Mouse (Mus musculus): ENCODE results near the gene Dzank1. TPM values are rescaled to one million over a fixed set of nuclear protein-coding genes. Genes with fewer than 3 reads are reported as not detected.

Gene Dzank1
- 1.2 and 1.4 TPM in 2 replicates for polyA plus RNA-seq (2015; fragmentation: Nextera tagmentation; extraction: Ambion mirVana)

GRCm38 (mm10) chr2:144526981-144527820 lies at the start of gene Dzank1, which contains the start of gene Polr3f:
Gene Dzank1, minus strand, starts transcription at chr2:144527414.
Gene Polr3f, plus strand, starts transcription at chr2:144527718.
- WGBS = under 1% methylated on average over 54 of the region's 56 CpGs
- Histone ChIP-seq H3K4me2 (replicated peaks; ENCODE audit: low read depth, low read length) (peak within 1 kb of the TSS; percentile 78), H3K4me3 (ENCODE audit: low read length) (peak within 1 kb of the TSS; percentile 86), H3K36me3 (ENCODE audit: insufficient read depth, low read length) (peaks cover 6% of the 10 kb centered on the region), H3K9me3 (ENCODE audit: low read length) (no peaks in the 10 kb centered on the region), H3K9ac (replicated peaks; ENCODE audit: low read length) (peak within 1 kb of the TSS; percentile 88), H3K4me1 (ENCODE audit: insufficient read depth, low read length) (peaks cover 16% of the 10 kb centered on the region), H3K27me3 (ENCODE audit: insufficient read depth, low read length) (no peaks in the 10 kb centered on the region), H3K27ac (ENCODE audit: low read length) (peak within 1 kb of the TSS; percentile 93)
- ATAC-seq (ENCODE audit: low FRiP score, low TSS enrichment) = peak; percentile 99

GRCm38 (mm10) chr2:144555820-144556552 lies 28.8 kb upstream of the Dzank1 start, which contains the start of gene Sec23b:
Gene Sec23b, plus strand, starts transcription at chr2:144556229.
- H3K9ac ChIP-seq (replicated peaks; ENCODE audit: low read length) = peak within 1 kb of the TSS; percentile 86
- peaks cover 9% of the 10 kb centered on the region for H3K36me3 ChIP-seq (ENCODE audit: insufficient read depth, low read length)
- H3K27me3 ChIP-seq (ENCODE audit: insufficient read depth, low read length) = no peaks in the 10 kb centered on the region
- peak within 1 kb of the TSS; percentile 86 for H3K4me3 ChIP-seq (ENCODE audit: low read length)
- peak within 1 kb of the TSS; percentile 97 for H3K27ac ChIP-seq (ENCODE audit: low read length)
- WGBS = under 1% methylated on average over 44 of the region's 44 CpGs
- ATAC-seq (ENCODE audit: low FRiP score, low TSS enrichment) = peak; percentile 98
- peaks cover 19% of the 10 kb centered on the region for H3K4me1 ChIP-seq (ENCODE audit: insufficient read depth, low read length)
- H3K9me3 ChIP-seq (ENCODE audit: low read length) = no peaks in the 10 kb centered on the region
- H3K4me2 ChIP-seq (replicated peaks; ENCODE audit: low read depth, low read length) = peak within 1 kb of the TSS; percentile 73

- H3K27me3 ChIP-seq (ENCODE audit: insufficient read depth, low read length) = no peaks in the 10 kb centered on the region
- peaks cover 19% of the 10 kb centered on the region for H3K4me1 ChIP-seq (ENCODE audit: insufficient read depth, low read length)
- H3K36me3 ChIP-seq (ENCODE audit: insufficient read depth, low read length) = peaks cover 7% of the 10 kb centered on the region
- H3K27ac ChIP-seq (ENCODE audit: low read length) = peak overlapping the region; percentile 97
- H3K9me3 ChIP-seq (ENCODE audit: low read length) = no peaks in the 10 kb centered on the region
- 2% methylated on average over 14 of the region's 14 CpGs for WGBS
- peak overlapping the region; percentile 54 for H3K4me2 ChIP-seq (replicated peaks; ENCODE audit: low read depth, low read length)
- H3K9ac ChIP-seq (replicated peaks; ENCODE audit: low read length) = peak overlapping the region; percentile 86
- H3K4me3 ChIP-seq (ENCODE audit: low read length) = peak overlapping the region; percentile 86
- ATAC-seq (ENCODE audit: low FRiP score, low TSS enrichment) = peak; percentile 39
These were observed 28.1 kb upstream of the Dzank1 start for GRCm38 (mm10) chr2:144555286-144555819.

GRCm38 (mm10) chr2:144553905-144554304 lies 26.7 kb upstream of the Dzank1 start:
- Histone ChIP-seq H3K4me1 (ENCODE audit: insufficient read depth, low read length) (peaks cover 26% of the 10 kb centered on the region), H3K4me2 (replicated peaks; ENCODE audit: low read depth, low read length) (no peak overlapping the region)
- 90% methylated on average over 3 of the region's 3 CpGs for WGBS

GRCm38 (mm10) chr2:144550529-144550928 lies 23.3 kb upstream of the Dzank1 start, which contains the start of gene Rbbp9:
Gene Rbbp9, minus strand, starts transcription at chr2:144550869.
- Histone ChIP-seq H3K36me3 (ENCODE audit: insufficient read depth, low read length) (peaks cover 19% of the 10 kb centered on the region; the same call in 1 of the 2 replicates), H3K4me1 (ENCODE audit: insufficient read depth, low read length) (peaks cover 23% of the 10 kb centered on the region), H3K4me2 (replicated peaks; ENCODE audit: low read depth, low read length) (peak within 1 kb of the TSS; percentile 53), H3K27ac (ENCODE audit: low read length) (peak within 1 kb of the TSS; percentile 91), H3K9me3 (ENCODE audit: low read length) (no peaks in the 10 kb centered on the region), H3K27me3 (ENCODE audit: insufficient read depth, low read length) (no peaks in the 10 kb centered on the region), H3K4me3 (ENCODE audit: low read length) (peak within 1 kb of the TSS; percentile 92), H3K9ac (replicated peaks; ENCODE audit: low read length) (peak within 1 kb of the TSS; percentile 92)
- under 1% methylated on average over 17 of the region's 17 CpGs for WGBS
- peak; percentile 95 for ATAC-seq (ENCODE audit: low FRiP score, low TSS enrichment)

More at GRCm38 (mm10) chr2:144553905-144554304, 26.7 kb upstream of the Dzank1 start:
- Histone ChIP-seq H3K36me3 (ENCODE audit: insufficient read depth, low read length) (no peaks in the 10 kb centered on the region), H3K27me3 (ENCODE audit: insufficient read depth, low read length) (no peaks in the 10 kb centered on the region), H3K9ac (replicated peaks; ENCODE audit: low read length) (no peak overlapping the region), H3K27ac (ENCODE audit: low read length) (no peak overlapping the region), H3K9me3 (ENCODE audit: low read length) (no peaks in the 10 kb centered on the region), H3K4me3 (ENCODE audit: low read length) (no peak overlapping the region)
- no peak for ATAC-seq (ENCODE audit: low FRiP score, low TSS enrichment)

GRCm38 (mm10) chr2:144547559-144547958 lies 20.3 kb upstream of the Dzank1 start:
- Histone ChIP-seq H3K4me3 (ENCODE audit: low read length) (no peak overlapping the region), H3K9me3 (ENCODE audit: low read length) (no peaks in the 10 kb centered on the region), H3K9ac (replicated peaks; ENCODE audit: low read length) (no peak overlapping the region), H3K27me3 (ENCODE audit: insufficient read depth, low read length) (no peaks in the 10 kb centered on the region), H3K4me1 (ENCODE audit: insufficient read depth, low read length) (peaks cover 29% of the 10 kb centered on the region), H3K27ac (ENCODE audit: low read length) (peak overlapping the region; percentile 3; the same call in 1 of the 2 replicates), H3K4me2 (replicated peaks; ENCODE audit: low read depth, low read length) (no peak overlapping the region), H3K36me3 (ENCODE audit: insufficient read depth, low read length) (peaks cover 35% of the 10 kb centered on the region)
- ATAC-seq (ENCODE audit: low FRiP score, low TSS enrichment) = no peak
- WGBS = 67% methylated on average over 4 of the region's 4 CpGs

- Histone ChIP-seq H3K36me3 (ENCODE audit: insufficient read depth, low read length) (peaks cover 43% of the 10 kb centered on the region), H3K27ac (ENCODE audit: low read length) (peak overlapping the region; percentile 89; the same call in 1 of the 2 replicates), H3K4me2 (replicated peaks; ENCODE audit: low read depth, low read length) (0 out of 2 replicates have a peak overlapping the region, but pooled peaks have one; percentile 4), H3K4me1 (ENCODE audit: insufficient read depth, low read length) (peaks cover 29% of the 10 kb centered on the region), H3K4me3 (ENCODE audit: low read length) (no peak overlapping the region), H3K27me3 (ENCODE audit: insufficient read depth, low read length) (no peaks in the 10 kb centered on the region), H3K9ac (replicated peaks; ENCODE audit: low read length) (no peak overlapping the region), H3K9me3 (ENCODE audit: low read length) (no peaks in the 10 kb centered on the region)
- ATAC-seq (ENCODE audit: low FRiP score, low TSS enrichment) = no peak
- 24% methylated on average over 1 of the region's 1 CpGs for WGBS
These were observed 18.3 kb upstream of the Dzank1 start for GRCm38 (mm10) chr2:144545481-144545880.

GRCm38 (mm10) chr2:144545061-144545460 lies 17.8 kb upstream of the Dzank1 start:
- Histone ChIP-seq H3K4me2 (replicated peaks; ENCODE audit: low read depth, low read length) (0 out of 2 replicates have a peak overlapping the region, but pooled peaks have one; percentile 9), H3K4me1 (ENCODE audit: insufficient read depth, low read length) (peaks cover 29% of the 10 kb centered on the region), H3K9ac (replicated peaks; ENCODE audit: low read length) (no peak overlapping the region), H3K27ac (ENCODE audit: low read length) (peak overlapping the region; percentile 90), H3K9me3 (ENCODE audit: low read length) (no peaks in the 10 kb centered on the region), H3K36me3 (ENCODE audit: insufficient read depth, low read length) (peaks cover 47% of the 10 kb centered on the region), H3K4me3 (ENCODE audit: low read length) (no peak overlapping the region), H3K27me3 (ENCODE audit: insufficient read depth, low read length) (no peaks in the 10 kb centered on the region)
- ATAC-seq (ENCODE audit: low FRiP score, low TSS enrichment) = peak; percentile 83
- 64% methylated on average over 2 of the region's 2 CpGs for WGBS

GRCm38 (mm10) chr2:144544630-144545029 lies 17.4 kb upstream of the Dzank1 start:
- Histone ChIP-seq H3K4me1 (ENCODE audit: insufficient read depth, low read length) (peaks cover 25% of the 10 kb centered on the region), H3K9ac (replicated peaks; ENCODE audit: low read length) (no peak overlapping the region), H3K36me3 (ENCODE audit: insufficient read depth, low read length) (peaks cover 51% of the 10 kb centered on the region), H3K27ac (ENCODE audit: low read length) (peak overlapping the region; percentile 90), H3K4me3 (ENCODE audit: low read length) (no peak overlapping the region), H3K9me3 (ENCODE audit: low read length) (no peaks in the 10 kb centered on the region), H3K4me2 (replicated peaks; ENCODE audit: low read depth, low read length) (peak overlapping the region; percentile 9; the same call in 1 of the 2 replicates), H3K27me3 (ENCODE audit: insufficient read depth, low read length) (no peaks in the 10 kb centered on the region)
- peak; percentile 81 for ATAC-seq (ENCODE audit: low FRiP score, low TSS enrichment)
- WGBS = 61% methylated on average over 6 of the region's 6 CpGs
